In genomic region chr15:100613584-100613983, GRCm38 (mm10) we compare ENCODE assay signal across 8 mouse cellular contexts. TPM values are rescaled to one million over a fixed set of nuclear protein-coding genes. Genes with fewer than 3 reads are reported as not detected.
DNase-seq lines count a peak whose midpoint lies in the region; ATAC-seq and TF ChIP-seq lines count a peak whose summit lies in the region.

No protein-coding gene starts in this region.

- TF ChIP-seq EP300 in ES-Bruce4 (IDR thresholded peaks at IDR 0.05; ENCODE audit: insufficient read depth, low read depth, low read length) = 0 out of 2 replicates have a peak, but pooled peaks have one; percentile 8
- no peak for TF ChIP-seq EP300 in heart, postnatal 0 days (IDR thresholded peaks at IDR 0.05; ENCODE audit: low read depth)

- WGBS in forebrain, embryonic 10.5 days = 9% methylated on average over 16 of the region's 16 CpGs
- WGBS in heart, postnatal 0 days = 8% methylated on average over 16 of the region's 16 CpGs
- 7% methylated on average over 16 of the region's 16 CpGs for WGBS in lung, adult 2 months

- H3K4me1 ChIP-seq in ES-Bruce4 (ENCODE audit: control insufficient read depth, insufficient read depth, low read length) = peaks cover 1% of the 10 kb centered on the region
- H3K4me1 ChIP-seq in forebrain, embryonic 10.5 days = peaks cover 38% of the 10 kb centered on the region
- H3K4me1 ChIP-seq in heart, postnatal 0 days (ENCODE audit: control insufficient read depth, insufficient read depth) = peaks cover 8% of the 10 kb centered on the region; the same call in 1 of the 2 replicates
- H3K4me1 ChIP-seq in lung, adult 2 months (ENCODE audit: control insufficient read depth, insufficient read depth, low read length) = peaks cover 17% of the 10 kb centered on the region

- no peak for ATAC-seq in heart, postnatal 0 days (ENCODE audit: insufficient read depth, low read depth)
- peak; percentile 30 for ATAC-seq in neutrophil, adult 5-6 weeks (ENCODE audit: extremely low read depth, insufficient number of reproducible peaks, low FRiP score, poor library complexity, severe bottlenecking)

- no peaks in the 10 kb centered on the region for H3K9me3 ChIP-seq in ES-Bruce4 (replicated peaks; ENCODE audit: control insufficient read depth, insufficient read depth, low read length, poor library complexity, severe bottlenecking)
- H3K9me3 ChIP-seq in forebrain, embryonic 10.5 days = no peaks in the 10 kb centered on the region
- H3K9me3 ChIP-seq in heart, postnatal 0 days (replicated peaks; ENCODE audit: control insufficient read depth, low read length) = no peaks in the 10 kb centered on the region

- no peaks in the 10 kb centered on the region for H3K27me3 ChIP-seq in ES-Bruce4 (ENCODE audit: control insufficient read depth, insufficient read depth, low read length, poor library complexity, severe bottlenecking)
- peaks cover 18% of the 10 kb centered on the region for H3K27me3 ChIP-seq in forebrain, embryonic 10.5 days (ENCODE audit: poor library complexity, severe bottlenecking)
- 0 out of 2 replicates have a peak, but pooled peaks cover 3% of the 10 kb centered on the region for H3K27me3 ChIP-seq in heart, postnatal 0 days (ENCODE audit: control insufficient read depth, insufficient read depth, low read length)

- H3K27ac ChIP-seq in ES-Bruce4 (ENCODE audit: insufficient read depth, low read length) = 0 out of 2 replicates have a peak overlapping the region, but pooled peaks have one; percentile 1
- H3K27ac ChIP-seq in forebrain, embryonic 10.5 days = 0 out of 2 replicates have a peak overlapping the region, but pooled peaks have one; percentile 15
- no peak overlapping the region for H3K27ac ChIP-seq in heart, postnatal 0 days (ENCODE audit: low read depth)

- no peak for TF ChIP-seq POLR2A in ES-Bruce4 (IDR thresholded peaks at IDR 0.05; ENCODE audit: insufficient read depth, low read length)
- no peak for TF ChIP-seq POLR2A in lung, adult 2 months (IDR thresholded peaks at IDR 0.05; ENCODE audit: borderline replicate concordance, extremely low read depth, low read depth, low read length)

- H3K4me2 ChIP-seq in heart, postnatal 0 days (ENCODE audit: low read depth, low read length) = peak overlapping the region; percentile 49

- peaks cover 9% of the 10 kb centered on the region for H3K36me3 ChIP-seq in ES-Bruce4 (ENCODE audit: control insufficient read depth, insufficient read depth, low read length, poor library complexity, severe bottlenecking)
- H3K36me3 ChIP-seq in forebrain, embryonic 10.5 days (replicated peaks) = peaks cover 18% of the 10 kb centered on the region
- H3K36me3 ChIP-seq in heart, postnatal 0 days (replicated peaks; ENCODE audit: control insufficient read depth, insufficient read depth, low read length) = peaks cover 13% of the 10 kb centered on the region

- H3K4me3 ChIP-seq in ES-Bruce4 (ENCODE audit: low read depth, low read length) = peak overlapping the region; percentile 49
- H3K4me3 ChIP-seq in forebrain, embryonic 10.5 days = peak overlapping the region; percentile 34
- H3K4me3 ChIP-seq in heart, postnatal 0 days (ENCODE audit: low read depth, low read length) = peak overlapping the region; percentile 22; the same call in 1 of the 2 replicates
- H3K4me3 ChIP-seq in lung, adult 2 months (replicated peaks; ENCODE audit: extremely low read depth, low read depth, low read length) = peak overlapping the region; percentile 14

- TF ChIP-seq CTCF in ES-Bruce4 (IDR thresholded peaks at IDR 0.05; ENCODE audit: low read depth, low read length) = peak; percentile 84
- TF ChIP-seq CTCF in heart, postnatal 0 days (IDR thresholded peaks at IDR 0.05; ENCODE audit: low read depth) = peak; percentile 83
- TF ChIP-seq CTCF in lung, adult 2 months (IDR thresholded peaks at IDR 0.05; ENCODE audit: insufficient read depth, low read length) = peak; percentile 82

- peak overlapping the region; percentile 24; the same call in 1 of the 2 replicates for H3K9ac ChIP-seq in ES-Bruce4 (ENCODE audit: low read depth, poor library complexity, severe bottlenecking)
- H3K9ac ChIP-seq in heart, postnatal 0 days (replicated peaks; ENCODE audit: low read depth, low read length) = no peak overlapping the region

- DNase-seq in c-Kit-positive CD71-positive TER-119-negative erythroid progenitor cells, embryonic 14.5 days (ENCODE audit: low read depth) = peak; percentile 73
- peak; percentile 76 for DNase-seq in forebrain, embryonic 10.5 days (ENCODE audit: extremely low spot score, low spot score)
- peak; percentile 69 for DNase-seq in heart, postnatal 0 days (ENCODE audit: low spot score)
- peak; percentile 72 to 84 for DNase-seq in kidney, postnatal 36 days
- peak; percentile 76 for DNase-seq in lung, adult 2 months
- peak; percentile 81 for DNase-seq in testis, postnatal 14 days (ENCODE audit: low spot score)

RNA-seq across cellular contexts. Expression of gene Dazap2, which starts 1.6 kb away (rescaled TPM):
- 70.7 and 85.2 TPM in 2 replicates for polyA plus RNA-seq in ES-Bruce4 (2011; ENCODE audit: insufficient read depth, insufficient read length, low read depth, missing spikeins)
- 214 and 224 TPM in 2 replicates for polyA plus RNA-seq in forebrain, embryonic 10.5 days (2016; fragmentation: Nextera tagmentation; extraction: Ambion mirVana)
- total RNA-seq in heart, postnatal 0 days (2014; rRNA removed; ENCODE audit: low replicate concordance) = 234 and 284 TPM in 2 replicates
- 213 and 214 TPM in 2 replicates for polyA plus RNA-seq in heart, postnatal 0 days (2015; fragmentation: Nextera tagmentation; extraction: Ambion mirVana)
- 846 and 1,111 TPM in 2 replicates for polyA plus RNA-seq in lung, adult 2 months (2012; rRNA removed)
- 376 and 417 TPM in 2 replicates for total RNA-seq in neutrophil, adult 5-6 weeks (2017)

RNA-seq across cellular contexts. Expression of gene Pou6f1, which starts 13.8 kb away (rescaled TPM):
- 4.9 and 7.3 TPM in 2 replicates for polyA plus RNA-seq in ES-Bruce4 (2011; ENCODE audit: insufficient read depth, insufficient read length, low read depth, missing spikeins)
- polyA plus RNA-seq in forebrain, embryonic 10.5 days (2016; fragmentation: Nextera tagmentation; extraction: Ambion mirVana) = 3.6 and 4.9 TPM in 2 replicates
- total RNA-seq in heart, postnatal 0 days (2014; rRNA removed; ENCODE audit: low replicate concordance) = 6.0 and 18.8 TPM in 2 replicates
- 3.2 and 5.2 TPM in 2 replicates for polyA plus RNA-seq in heart, postnatal 0 days (2015; fragmentation: Nextera tagmentation; extraction: Ambion mirVana)
- polyA plus RNA-seq in lung, adult 2 months (2012; rRNA removed) = 34.8 and 40.2 TPM in 2 replicates
- 16.7 and 27.8 TPM in 2 replicates for total RNA-seq in neutrophil, adult 5-6 weeks (2017)

RNA-seq across cellular contexts. Expression of gene Smagp, which starts 23.2 kb away (rescaled TPM):
- 36.6 and 45.6 TPM in 2 replicates for polyA plus RNA-seq in ES-Bruce4 (2011; ENCODE audit: insufficient read depth, insufficient read length, low read depth, missing spikeins)
- 4.3 and 4.6 TPM in 2 replicates for polyA plus RNA-seq in forebrain, embryonic 10.5 days (2016; fragmentation: Nextera tagmentation; extraction: Ambion mirVana)
- 20.5 and 27.6 TPM in 2 replicates for total RNA-seq in heart, postnatal 0 days (2014; rRNA removed; ENCODE audit: low replicate concordance)
- 15.9 and 19.0 TPM in 2 replicates for polyA plus RNA-seq in heart, postnatal 0 days (2015; fragmentation: Nextera tagmentation; extraction: Ambion mirVana)
- 102 and 115 TPM in 2 replicates for polyA plus RNA-seq in lung, adult 2 months (2012; rRNA removed)
- total RNA-seq in neutrophil, adult 5-6 weeks (2017) = 6.1 and 9.2 TPM in 2 replicates

RNA-seq across cellular contexts. Expression of gene Bin2, which starts 55.8 kb away (rescaled TPM):
- polyA plus RNA-seq in ES-Bruce4 (2011; ENCODE audit: insufficient read depth, insufficient read length, low read depth, missing spikeins) = 15.4 and 30.0 TPM in 2 replicates
- polyA plus RNA-seq in forebrain, embryonic 10.5 days (2016; fragmentation: Nextera tagmentation; extraction: Ambion mirVana) = 3.3 and 3.6 TPM in 2 replicates
- total RNA-seq in heart, postnatal 0 days (2014; rRNA removed; ENCODE audit: low replicate concordance) = 0.42 TPM in 1 of 2 replicates, not detected in the other
- 0.56 and 0.68 TPM in 2 replicates for polyA plus RNA-seq in heart, postnatal 0 days (2015; fragmentation: Nextera tagmentation; extraction: Ambion mirVana)
- polyA plus RNA-seq in lung, adult 2 months (2012; rRNA removed) = 19.1 and 23.9 TPM in 2 replicates
- 473 and 506 TPM in 2 replicates for total RNA-seq in neutrophil, adult 5-6 weeks (2017)
